Mouse (Mus musculus) adrenal gland, postnatal 4 days (tissue): ENCODE data around the gene Ints14. TPM values are rescaled to one million over a fixed set of nuclear protein-coding genes. Genes with fewer than 3 reads are reported as not detected.
"Not testable (repeated sequence)": the region's sequence is repeated elsewhere in the genome, so short reads cannot be mapped to it uniquely, and the experiment has no call there.

Source experiments
- DNase-seq, 2 experiments: peaks; one replicate each; pipeline ENCODE4 v3.0.0; 2021 to 2022; ENCODE audit warnings: low spot score in 2 of 2, mixed read lengths in 2 of 2
- microRNA-seq: library from miRNA; unstranded; fragments of <30 nt; microRNA quantifications from one replicate; pipeline ENCODE4 v1.2.0, GENCODE M21; 2021
- total RNA-seq, 2 experiments: library from RNA; stranded (reverse); gene quantifications; 2 replicates each; pipeline ENCODE4 v1.2.3; 2021

Gene Ints14
- total RNA-seq, 2 experiments from 2014 or later = 36.8 to 37.0 TPM

- no peak for DNase-seq
Observed at GRCm38 (mm10) chr9:65017896-65018295, 57.2 kb downstream of the Ints14 start.

GRCm38 (mm10) chr9:65018588-65019121 lies 58.0 kb downstream of the Ints14 start:
- DNase-seq = no peak

GRCm38 (mm10) chr9:65019146-65019545 lies 58.4 kb downstream of the Ints14 start:
- no peak for DNase-seq

GRCm38 (mm10) chr9:65020128-65020527 lies 59.4 kb downstream of the Ints14 start:
- no peak for DNase-seq

- DNase-seq = peak; percentile 71 to 85
Observed at GRCm38 (mm10) chr9:65020991-65021886, 60.5 kb downstream of the Ints14 start, which contains the start of gene Hacd3. TSS of gene Hacd3 (minus strand) at chr9:65021693.

GRCm38 (mm10) chr9:65021887-65022579 lies 61.3 kb downstream of the Ints14 start:
- DNase-seq = no peak

- DNase-seq = peak in 1 of 2 experiments; percentile 37
Observed at GRCm38 (mm10) chr9:65022580-65023135, 62.0 kb downstream of the Ints14 start.

GRCm38 (mm10) chr9:65023447-65023846 lies 62.7 kb downstream of the Ints14 start:
- no peak for DNase-seq

- no peak for DNase-seq
Observed at GRCm38 (mm10) chr9:65027241-65027640, 66.5 kb downstream of the Ints14 start.

GRCm38 (mm10) chr9:65028313-65028712 lies 67.6 kb downstream of the Ints14 start:
- no peak for DNase-seq

- DNase-seq = not testable (repeated sequence)
Observed at GRCm38 (mm10) chr9:65031355-65031754, 70.7 kb downstream of the Ints14 start.

GRCm38 (mm10) chr9:65031894-65032268 lies 71.2 kb downstream of the Ints14 start:
- no peak for DNase-seq

GRCm38 (mm10) chr9:65032269-65033108 lies 71.8 kb downstream of the Ints14 start, which contains the start of gene Dpp8:
TSS of gene Dpp8 (plus strand) at chr9:65032414.
- peak; percentile 88 to 90 for DNase-seq

- DNase-seq = no peak
Observed at GRCm38 (mm10) chr9:65036456-65036855, 75.8 kb downstream of the Ints14 start.

Small RNAs within 50 kb of the gene (microRNA-seq; reads per million reads assigned to microRNA genes)
- not detected for gene Gm25640

Other genes with a start within 250 kb of the Ints14 start
- 100 to 1,000 TPM; 304 to 332 TPM for gene Rab11a, start 223.1 kb upstream of the Ints14 start, total RNA-seq
- gene Dennd4a, start 149.6 kb upstream of the Ints14 start, total RNA-seq = 10 to 100 TPM; 19.5 to 21.8 TPM
- under 1 TPM in 1 of 2 experiments, not detected in 1; 0.08 TPM for gene Slc24a1, start 9.3 kb upstream of the Ints14 start, total RNA-seq
- 100 to 1,000 TPM; 201 to 209 TPM for gene Hacd3, start 60.8 kb downstream of the Ints14 start, total RNA-seq
- gene Dpp8, start 71.5 kb downstream of the Ints14 start, total RNA-seq = 10 to 100 TPM; 94.2 to 94.8 TPM
- 10 to 100 TPM; 36.6 to 41.9 TPM for gene Igdcc4, start 140.6 kb downstream of the Ints14 start, total RNA-seq
- 1 to 10 TPM; 2.2 to 3.6 TPM for gene Igdcc3, start 180.3 kb downstream of the Ints14 start, total RNA-seq
- gene Parp16, start 234.4 kb downstream of the Ints14 start, total RNA-seq = 10 to 100 TPM; 23.2 to 27.0 TPM